Mouse (Mus musculus) lung, adult 18-20 months (tissue): ENCODE data around the gene Uggt2.

Source experiments
- DNase-seq, 2 experiments: peaks; one replicate each; pipeline ENCODE4 v3.0.0; 2022; ENCODE audit warnings: mixed read lengths in 2 of 2

Uggt2 gene

GRCm38 (mm10) chr14:118980890-118981289, 118.3 kb downstream of the Uggt2 start:
- DNase-seq: no peak

- no peak for DNase-seq
Measured at GRCm38 (mm10) chr14:118980358-118980757, 118.9 kb downstream of the Uggt2 start.

GRCm38 (mm10) chr14:118979571-118980325, 119.5 kb downstream of the Uggt2 start:
- no peak for DNase-seq

GRCm38 (mm10) chr14:118977136-118977816, 122.0 kb downstream of the Uggt2 start:
- DNase-seq: no peak

- DNase-seq: no peak
Measured at GRCm38 (mm10) chr14:118972268-118972667, 127.0 kb downstream of the Uggt2 start.

GRCm38 (mm10) chr14:118967646-118968045, 131.6 kb downstream of the Uggt2 start:
- no peak for DNase-seq

GRCm38 (mm10) chr14:118965356-118966000, 133.8 kb downstream of the Uggt2 start:
- no peak for DNase-seq

- DNase-seq: no peak
Measured at GRCm38 (mm10) chr14:118958010-118958409, 141.2 kb downstream of the Uggt2 start.

- DNase-seq: peak; percentile 45 to 69
Measured at GRCm38 (mm10) chr14:118951912-118952583, 147.2 kb downstream of the Uggt2 start.

- peak in 1 of 2 experiments; percentile 42 for DNase-seq
Measured at GRCm38 (mm10) chr14:118948841-118949240, 150.4 kb downstream of the Uggt2 start.

GRCm38 (mm10) chr14:118944702-118945101, 154.5 kb downstream of the Uggt2 start:
- no peak for DNase-seq

GRCm38 (mm10) chr14:118942076-118942475, 157.2 kb downstream of the Uggt2 start:
- DNase-seq: no peak

GRCm38 (mm10) chr14:118940796-118941495, 158.3 kb downstream of the Uggt2 start:
- no peak for DNase-seq

GRCm38 (mm10) chr14:118938551-118938950, 160.7 kb downstream of the Uggt2 start:
- DNase-seq: peak; percentile 6 to 50

- peak; percentile 100 for DNase-seq
Measured at GRCm38 (mm10) chr14:118937533-118938492, 161.4 kb downstream of the Uggt2 start, which contains the start of gene Dnajc3. Gene Dnajc3, plus strand, starts transcription at chr14:118937976.

GRCm38 (mm10) chr14:118936952-118937351, 162.3 kb downstream of the Uggt2 start:
- no peak for DNase-seq

GRCm38 (mm10) chr14:118936236-118936635, 163.0 kb downstream of the Uggt2 start:
- no peak for DNase-seq
